Comparison of ENCODE assay signal across 8 mouse cellular contexts in genomic region chr9:75410868-75411487, GRCm38 (mm10). TPM values are rescaled to one million over a fixed set of nuclear protein-coding genes. Genes with fewer than 3 reads are reported as not detected.
DNase-seq lines count a peak whose midpoint lies in the region; ATAC-seq and TF ChIP-seq lines count a peak whose summit lies in the region.
"Had no signal": no experiment of that assay in that cellular context is flagged by ENCODE, and none has a peak within 500 bp of the region (broad histone marks: within the 10 kb centered on the region; RNA-seq: fewer than 3 reads in every experiment).

No protein-coding gene starts in this region.

- H3K27me3 ChIP-seq in kidney, embryonic 15.5 days, result no peaks in the 10 kb centered on the region
- H3K27me3 ChIP-seq in MEL (ENCODE audit: control insufficient read depth in 1 of 2, insufficient read depth in 2 of 2, low read length in 2 of 2), result no peaks in the 10 kb centered on the region
- H3K27me3 ChIP-seq in hindbrain, embryonic 15.5 days, result no peaks in the 10 kb centered on the region
- no peaks in the 10 kb centered on the region for H3K27me3 ChIP-seq in midbrain, embryonic 12.5 days

- H3K9me3 ChIP-seq in kidney, embryonic 15.5 days (replicated peaks), result no peaks in the 10 kb centered on the region
- H3K9me3 ChIP-seq in MEL (replicated peaks; ENCODE audit: insufficient read depth, low read length), result no peaks in the 10 kb centered on the region
- no peaks in the 10 kb centered on the region for H3K9me3 ChIP-seq in hindbrain, embryonic 15.5 days
- no peaks in the 10 kb centered on the region for H3K9me3 ChIP-seq in midbrain, embryonic 12.5 days

- WGBS in kidney, embryonic 15.5 days, result 45% methylated on average over 6 of the region's 6 CpGs
- WGBS in hindbrain, embryonic 15.5 days, result 78% methylated on average over 6 of the region's 6 CpGs
- WGBS in midbrain, embryonic 12.5 days, result 59% methylated on average over 6 of the region's 6 CpGs

- no peak overlapping the region for H3K4me3 ChIP-seq in kidney, embryonic 15.5 days (replicated peaks)
- peak overlapping the region; percentile 66 to 80 for H3K4me3 ChIP-seq in MEL (ENCODE audit: control insufficient read depth in 1 of 2, insufficient read depth in 1 of 2, low read depth in 2 of 2, low read length in 2 of 2)
- H3K4me3 ChIP-seq in hindbrain, embryonic 15.5 days, result no peak overlapping the region
- H3K4me3 ChIP-seq in midbrain, embryonic 12.5 days, result no peak overlapping the region

- no peaks in the 10 kb centered on the region for H3K36me3 ChIP-seq in kidney, embryonic 15.5 days
- H3K36me3 ChIP-seq in MEL (ENCODE audit: control insufficient read depth in 1 of 2, insufficient read depth in 2 of 2, low read length in 2 of 2), result peaks cover 0 to 26% of the 10 kb centered on the region in 2 experiments; a peak in 2 of 4 replicates
- H3K36me3 ChIP-seq in hindbrain, embryonic 15.5 days, result no peaks in the 10 kb centered on the region
- no peaks in the 10 kb centered on the region for H3K36me3 ChIP-seq in midbrain, embryonic 12.5 days

- no peak for TF ChIP-seq CTCF in MEL (IDR thresholded peaks at IDR 0.05 in 2 of 3, conservative IDR thresholded peaks at IDR 0.05 in 1 of 3; ENCODE audit: control insufficient read depth in 1 of 3, insufficient read depth in 1 of 3, low read depth in 2 of 3, low read length in 3 of 3, poor library complexity in 1 of 3, severe bottlenecking in 1 of 3)

- no peak for ATAC-seq in kidney, embryonic 15.5 days (replicated peaks; ENCODE audit: low FRiP score)
- ATAC-seq in hindbrain, embryonic 15.5 days (ENCODE audit: low FRiP score, low read depth), result no peak
- no peak for ATAC-seq in midbrain, embryonic 12.5 days (ENCODE audit: low FRiP score, low read depth)
- ATAC-seq in CD4-positive, CD25-positive, alpha-beta regulatory T cell, adult 4 months, result no peak

- H3K79me2 ChIP-seq in MEL (ENCODE audit: control insufficient read depth, insufficient read depth, low read length, poor library complexity), result peaks cover 28% of the 10 kb centered on the region

- peaks cover 29% of the 10 kb centered on the region for H3K4me1 ChIP-seq in kidney, embryonic 15.5 days
- peaks cover 9 to 22% of the 10 kb centered on the region in 2 experiments for H3K4me1 ChIP-seq in MEL (ENCODE audit: control insufficient read depth in 1 of 2, insufficient read depth in 2 of 2, low read length in 2 of 2)
- peaks cover 30% of the 10 kb centered on the region for H3K4me1 ChIP-seq in hindbrain, embryonic 15.5 days (replicated peaks)
- H3K4me1 ChIP-seq in midbrain, embryonic 12.5 days, result peaks cover 22% of the 10 kb centered on the region

- no peak for DNase-seq in kidney, adult 8-10 months
- DNase-seq in MEL (ENCODE audit: low read depth, low spot score), result peak; percentile 58
- no peak for DNase-seq in thymus, postnatal 25 days
- DNase-seq: kidney, postnatal 14 days had no signal

- TF ChIP-seq POLR2A in MEL (IDR thresholded peaks at IDR 0.05; ENCODE audit: control insufficient read depth in 1 of 2, insufficient read depth in 1 of 2, low read depth in 1 of 2, low read length in 2 of 2, poor library complexity in 1 of 2), result no peak

- H3K4me2 ChIP-seq in kidney, embryonic 15.5 days, result peak overlapping the region; percentile 82; the same call in 1 of the 2 replicates
- peak overlapping the region; percentile 69; the same call in 1 of the 2 replicates for H3K4me2 ChIP-seq in hindbrain, embryonic 15.5 days
- peak overlapping the region; percentile 62; the same call in 1 of the 2 replicates for H3K4me2 ChIP-seq in midbrain, embryonic 12.5 days (replicated peaks)

- H3K27ac ChIP-seq in kidney, embryonic 15.5 days, result peak overlapping the region; percentile 99; the same call in 1 of the 2 replicates
- peak overlapping the region; percentile 91 for H3K27ac ChIP-seq in MEL (ENCODE audit: control insufficient read depth, low read depth, low read length)
- H3K27ac ChIP-seq in hindbrain, embryonic 15.5 days (replicated peaks), result peak overlapping the region; percentile 92
- peak overlapping the region; percentile 98; the same call in 1 of the 2 replicates for H3K27ac ChIP-seq in midbrain, embryonic 12.5 days (replicated peaks)

- H3K9ac ChIP-seq in kidney, embryonic 15.5 days, result 0 out of 2 replicates have a peak overlapping the region, but pooled peaks have one; percentile 80
- H3K9ac ChIP-seq in MEL (ENCODE audit: control insufficient read depth, low read depth, low read length, poor library complexity, severe bottlenecking), result peak overlapping the region; percentile 99
- H3K9ac ChIP-seq in hindbrain, embryonic 15.5 days, result no peak overlapping the region
- peak overlapping the region; percentile 96; the same call in 1 of the 2 replicates for H3K9ac ChIP-seq in midbrain, embryonic 12.5 days (replicated peaks)

- peak in 1 of 2 experiments; percentile 43; a peak in 1 of 4 replicates for TF ChIP-seq EP300 in MEL (IDR thresholded peaks at IDR 0.05; ENCODE audit: low read depth in 1 of 2, low read length in 2 of 2)

- no peak for TF ChIP-seq RAD21 in MEL (IDR thresholded peaks at IDR 0.05; ENCODE audit: low read depth, low read length)

TF ChIP-seq in MEL, 35 proteins besides CTCF, POLR2A, EP300 and RAD21:
- TF ChIP-seq JUND (IDR thresholded peaks at IDR 0.05; ENCODE audit: low read depth, low read length) (no peak), MAZ (IDR thresholded peaks at IDR 0.05; ENCODE audit: low read depth, low read length) (no peak), RCOR1 (IDR thresholded peaks at IDR 0.05; ENCODE audit: low read depth, low read length) (no peak), USF2 (IDR thresholded peaks at IDR 0.05; ENCODE audit: borderline replicate concordance in 1 of 2, insufficient read depth in 1 of 2, low read depth in 1 of 2, low read length in 2 of 2) (no peak), MYB (IDR thresholded peaks at IDR 0.05; ENCODE audit: low read depth, low read length) (no peak), MEF2A (IDR thresholded peaks at IDR 0.05; ENCODE audit: extremely low read depth, insufficient replicate concordance, low read depth, low read length, poor library complexity, severe bottlenecking) (0 out of 2 replicates have a peak, but pooled peaks have one; percentile 18)
TF ChIP-seq in MEL: peak in this region for 1.

RNA-seq across cellular contexts. Expression of gene Mapk6, which starts 1.2 kb away (rescaled TPM):
- 59.6 and 66.9 TPM in 2 replicates for polyA plus RNA-seq in kidney, embryonic 15.5 days (2015; fragmentation: Nextera tagmentation; extraction: Ambion mirVana)
- total RNA-seq in MEL (2012; rRNA removed), result 19.6 and 26.6 TPM in 2 replicates
- polyA plus RNA-seq in MEL (2012; ENCODE audit: insufficient read depth in 1 of 2, insufficient read length in 2 of 2, low read depth in 1 of 2, low replicate concordance in 2 of 2, missing spikeins in 1 of 2), result 10 to 100 TPM; 44.1 to 91.0 TPM
- polyA plus RNA-seq in hindbrain, embryonic 15.5 days (2015; fragmentation: Nextera tagmentation; extraction: Ambion mirVana), result 151 and 154 TPM in 2 replicates
- polyA plus RNA-seq in midbrain, embryonic 12.5 days (2016; fragmentation: Nextera tagmentation; extraction: Ambion mirVana), result 177 and 187 TPM in 2 replicates
- 10 to 100 TPM; 31.1 to 45.6 TPM for polyA plus RNA-seq in CD4-positive, CD25-positive, alpha-beta regulatory T cell, adult 4 months (2017; shearing (Covaris generic))

RNA-seq across cellular contexts. Expression of gene Leo1, which starts 30.3 kb away (rescaled TPM):
- polyA plus RNA-seq in kidney, embryonic 15.5 days (2015; fragmentation: Nextera tagmentation; extraction: Ambion mirVana), result 42.9 and 43.4 TPM in 2 replicates
- 41.6 and 42.6 TPM in 2 replicates for total RNA-seq in MEL (2012; rRNA removed)
- 10 to 100 TPM in 1 of 2 experiments, not detected in 1; 49.0 TPM for polyA plus RNA-seq in MEL (2012; ENCODE audit: insufficient read depth in 1 of 2, insufficient read length in 2 of 2, low read depth in 1 of 2, low replicate concordance in 2 of 2, missing spikeins in 1 of 2)
- 39.8 and 46.4 TPM in 2 replicates for polyA plus RNA-seq in hindbrain, embryonic 15.5 days (2015; fragmentation: Nextera tagmentation; extraction: Ambion mirVana)
- polyA plus RNA-seq in midbrain, embryonic 12.5 days (2016; fragmentation: Nextera tagmentation; extraction: Ambion mirVana), result 51.3 and 51.6 TPM in 2 replicates
- 10 to 100 TPM; 31.7 to 40.8 TPM for polyA plus RNA-seq in CD4-positive, CD25-positive, alpha-beta regulatory T cell, adult 4 months (2017; shearing (Covaris generic))

Comparison
In these comparisons a context has a peak if more than half of its experiments do, and no peak if none do; other contexts are left out.
1. H3K4me3 ChIP-seq: peak in MEL (2 of 2); none in kidney, embryonic 15.5 days (single experiment), hindbrain, embryonic 15.5 days (single experiment) and midbrain, embryonic 12.5 days (single experiment).
2. Peak in every context shown above with its lines, with median percentiles within 50 percentile points of each other: H3K27ac ChIP-seq and H3K4me2 ChIP-seq.